Mouse (Mus musculus) lung, postnatal 0 days (tissue): Measurements from ENCODE around the gene Pak4. TPM values are rescaled to one million over a fixed set of nuclear protein-coding genes. Genes with fewer than 3 reads are reported as not detected.
"Not testable (repeated sequence)": the region's sequence is repeated elsewhere in the genome, so short reads cannot be mapped to it uniquely, and the experiment has no call there.

Experiments used
- ATAC-seq: fragments of 200-750 bp; cut with Nextera tagmentation; 2 replicates; pipeline ENCODE4 v1.8.0; 2017; ENCODE audit warnings: moderate library complexity
- DNase-seq: peaks from one replicate; pipeline ENCODE4 v3.0.0-alpha.2; 2016; ENCODE audit warnings: low spot score
- H3K27ac ChIP-seq: fragments of 300-500 bp; sonication (generic); 2 replicates; pipeline ENCODE4 v1.5.1; 2014; ENCODE audit warnings: antibody characterized with exemption, mild to moderate bottlenecking, low read length, mixed read lengths
- H3K27me3 ChIP-seq: fragments of 300-500 bp; sonication (generic); replicated peaks from 2 replicates; pipeline ENCODE4 v1.6.1; 2014; ENCODE audit warnings: low read length, mixed read lengths; ENCODE audit not compliant: insufficient read depth
- H3K36me3 ChIP-seq: fragments of 300-500 bp; sonication (generic); 2 replicates; pipeline ENCODE4 v1.6.1; 2014; ENCODE audit warnings: low read length, mixed read lengths; ENCODE audit not compliant: insufficient read depth
- H3K4me1 ChIP-seq: fragments of 300-500 bp; sonication (generic); 2 replicates; pipeline ENCODE4 v1.6.1; 2014; ENCODE audit warnings: antibody characterized with exemption, low read depth, low read length, mixed read lengths; ENCODE audit not compliant: insufficient read depth
- H3K4me2 ChIP-seq: fragments of 300-500 bp; sonication (generic); replicated peaks from 2 replicates; pipeline ENCODE4 v1.6.1; 2014; ENCODE audit warnings: low read depth, mild to moderate bottlenecking, low read length, moderate library complexity, mixed read lengths
- H3K4me3 ChIP-seq: fragments of 300-500 bp; sonication (generic); 2 replicates; pipeline ENCODE4 v1.5.1; 2014; ENCODE audit warnings: low read depth, low read length
- H3K9ac ChIP-seq: fragments of 300-500 bp; sonication (generic); replicated peaks from 2 replicates; pipeline ENCODE4 v1.6.1; 2014; ENCODE audit warnings: low read depth, mild to moderate bottlenecking
- H3K9me3 ChIP-seq: fragments of 300-500 bp; sonication (generic); 2 replicates; pipeline ENCODE4 v1.6.1; 2016; ENCODE audit warnings: low read length, mixed read lengths
- CTCF ChIP-seq: IDR thresholded peaks from 2 replicates; pipeline ENCODE4 v1.5.1; 2016; ENCODE audit warnings: antibody characterized with exemption, mild to moderate bottlenecking
- EP300 ChIP-seq: IDR thresholded peaks from 2 replicates; pipeline ENCODE4 v1.6.1; 2016; ENCODE audit warnings: antibody characterized with exemption, mild to moderate bottlenecking, control low read depth
- WGBS: fragments of 180-500 bp; shearing (Covaris S2); extraction: QIAGEN DNeasy Blood & Tissue Kit; methylation state at CpG from one replicate; pipeline ENCODE4 v1.1.7; 2014; 5-methylcytosine and 5-hydroxymethylcytosine counted together
- polyA plus RNA-seq: library from polyadenylated mRNA; unstranded; fragments of >200 nt; fragmentation: Nextera tagmentation; extraction: Ambion mirVana; gene quantifications from 2 replicates; pipeline ENCODE4 v1.2.1, GENCODE M21; 2015

Pak4 gene
- polyA plus RNA-seq, 1 experiment from 2014 or later, result 36.3 TPM

DNA sequence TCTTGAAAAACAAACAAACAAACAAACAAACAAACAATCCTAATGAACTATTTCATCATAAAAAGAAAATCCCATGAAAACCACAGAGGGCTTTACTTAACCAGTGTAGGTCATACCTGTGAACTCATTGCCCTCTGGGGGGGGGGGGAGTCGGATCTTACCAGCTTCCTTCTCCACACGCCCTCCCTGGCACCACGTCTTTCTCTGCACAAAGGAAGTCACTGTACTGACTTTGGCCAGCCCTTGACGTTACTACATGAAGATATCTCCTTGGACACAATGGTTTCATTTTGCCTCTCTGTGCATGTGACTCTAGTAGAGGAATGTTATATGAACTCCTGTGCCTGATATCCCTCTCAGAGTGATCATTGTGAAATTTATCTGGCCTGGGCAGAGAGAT, 36.1 kb upstream of the Pak4 start:
- no peak overlapping the region for H3K9ac ChIP-seq
- no peak overlapping the region for H3K27ac ChIP-seq
- DNase-seq (no peak), ATAC-seq (no peak)
- no peak overlapping the region for H3K4me2 ChIP-seq
- peaks cover 8% of the 10 kb centered on the region; the same call in 1 of the 2 replicates for H3K27me3 ChIP-seq
- H3K4me1 ChIP-seq, result no peaks in the 10 kb centered on the region
- no peaks in the 10 kb centered on the region for H3K36me3 ChIP-seq
- no peaks in the 10 kb centered on the region for H3K9me3 ChIP-seq
- WGBS, result 24% methylated on average over 4 of the region's 4 CpGs
- TF ChIP-seq CTCF (no peak), EP300 (no peak)
- H3K4me3 ChIP-seq, result no peak overlapping the region

DNA sequence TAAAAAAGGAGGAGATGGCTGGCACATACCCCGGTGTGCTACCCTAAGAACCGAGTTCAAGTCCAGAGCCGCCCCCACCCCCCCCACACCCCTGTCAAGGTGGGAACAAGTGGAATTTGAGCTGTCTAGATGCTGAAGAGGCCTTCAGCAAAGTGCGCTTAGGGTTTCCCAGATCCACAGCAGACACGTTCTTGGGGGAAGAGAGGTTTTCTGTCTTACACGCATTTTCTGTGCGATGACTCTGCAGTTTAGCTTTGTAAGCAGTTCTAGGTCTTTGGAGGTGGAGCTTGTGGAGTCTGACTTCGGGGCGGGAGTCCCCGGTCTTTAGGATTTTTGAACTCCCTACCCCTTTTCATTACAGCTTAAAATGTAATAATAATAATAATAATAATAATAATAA, 33.1 kb upstream of the Pak4 start, which contains the start of gene Acp7:
TSS of gene Acp7 (minus strand) at position 260 of the 400 bp plus-strand sequence.
- no peak for ATAC-seq
- no peak for TF ChIP-seq CTCF
- TF ChIP-seq EP300, result no peak
- DNase-seq, result no peak
- H3K4me2 ChIP-seq, result no peak within 1 kb of the TSS
- H3K36me3 ChIP-seq, result no peaks in the 10 kb centered on the region
- H3K27me3 ChIP-seq, result peaks cover 8% of the 10 kb centered on the region; the same call in 1 of the 2 replicates
- no peaks in the 10 kb centered on the region for H3K4me1 ChIP-seq
- 23% methylated on average over 10 of the region's 10 CpGs for WGBS
- no peaks in the 10 kb centered on the region for H3K9me3 ChIP-seq
- H3K27ac ChIP-seq, result no peak within 1 kb of the TSS
- H3K9ac ChIP-seq, result no peak within 1 kb of the TSS
- no peak within 1 kb of the TSS for H3K4me3 ChIP-seq

DNA sequence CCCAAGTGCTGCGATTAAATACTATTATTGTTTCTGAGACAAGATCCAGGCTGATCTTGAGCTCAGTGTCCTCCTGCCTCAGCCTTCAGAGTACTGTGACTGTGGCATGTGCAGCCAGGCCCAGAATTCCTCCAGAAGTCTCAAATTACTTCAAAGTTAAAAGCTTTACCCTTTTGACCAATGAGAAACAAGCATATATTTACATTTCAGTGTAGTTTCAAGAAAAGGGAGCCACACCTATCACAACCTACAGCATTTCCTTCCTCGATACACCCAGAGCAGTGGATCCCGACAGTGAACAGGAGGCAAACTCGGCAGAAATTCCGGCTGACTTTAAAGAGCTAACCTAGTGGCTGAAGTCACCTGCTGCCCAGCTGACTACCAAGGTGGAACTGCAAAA, 26.8 kb upstream of the Pak4 start:
- TF ChIP-seq CTCF (no peak), EP300 (no peak)

DNA sequence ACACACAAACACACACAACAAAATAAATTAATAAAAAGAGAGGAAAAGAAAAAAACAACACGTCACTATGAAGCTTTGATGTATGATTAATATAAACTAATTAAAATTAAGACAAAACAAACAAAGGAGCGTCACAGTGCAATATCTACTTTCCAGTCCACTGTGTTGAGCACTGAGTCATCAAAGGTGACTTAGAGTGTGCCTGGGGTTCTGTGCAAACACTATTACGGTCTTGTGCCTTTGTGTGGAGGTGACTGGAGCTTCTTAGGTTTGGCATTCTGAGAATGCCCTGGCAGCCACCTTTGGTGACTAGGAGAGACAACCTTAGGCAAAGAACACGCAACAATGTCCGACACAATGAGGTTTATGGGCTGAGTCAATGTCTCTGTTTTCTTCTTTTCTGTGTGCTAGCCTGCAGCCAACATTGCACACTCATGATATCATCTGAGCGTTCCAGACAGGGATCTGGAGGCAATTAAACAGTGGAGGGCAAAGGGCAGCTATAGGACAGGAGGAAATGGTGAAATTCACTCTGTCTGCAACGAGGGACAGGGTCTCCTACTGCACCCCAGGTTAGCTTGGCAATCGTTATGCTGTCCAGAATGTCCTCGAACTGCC, 21.2 kb upstream of the Pak4 start:
- 46% methylated on average over 9 of the region's 9 CpGs for WGBS

More for the DNA sequence above, 26.8 kb upstream of the Pak4 start:
- Histone ChIP-seq H3K9me3 (no peaks in the 10 kb centered on the region), H3K27me3 (no peaks in the 10 kb centered on the region; the same call in 1 of the 2 replicates), H3K9ac (no peak overlapping the region), H3K4me1 (no peaks in the 10 kb centered on the region), H3K36me3 (no peaks in the 10 kb centered on the region), H3K27ac (no peak overlapping the region), H3K4me3 (no peak overlapping the region), H3K4me2 (no peak overlapping the region)
- no peak for DNase-seq
- no peak for ATAC-seq
- 56% methylated on average over 5 of the region's 5 CpGs for WGBS

DNA sequence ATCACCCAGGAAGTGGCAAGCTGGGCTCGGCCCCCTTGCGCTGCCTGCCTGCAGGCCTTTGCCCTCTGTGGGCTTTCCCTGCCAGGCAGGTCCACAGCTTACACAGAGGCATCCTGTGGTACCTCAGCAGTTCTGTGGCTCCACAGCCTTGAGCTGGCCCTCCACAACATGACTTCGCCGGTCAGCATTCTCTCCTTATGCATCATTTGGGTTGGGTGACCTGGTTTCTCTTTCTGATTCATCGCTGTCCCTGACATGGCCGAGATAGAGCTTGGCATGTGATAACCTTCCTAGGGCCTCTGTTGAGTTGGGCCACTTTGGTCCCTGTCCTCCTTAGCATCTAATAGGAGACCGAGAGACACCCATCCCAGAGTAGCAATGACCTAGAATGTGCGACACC, 8.0 kb upstream of the Pak4 start:
- no peak overlapping the region for H3K27ac ChIP-seq
- no peaks in the 10 kb centered on the region for H3K27me3 ChIP-seq
- H3K4me2 ChIP-seq, result no peak overlapping the region
- H3K9ac ChIP-seq, result no peak overlapping the region
- no peak for ATAC-seq
- TF ChIP-seq EP300, result no peak
- TF ChIP-seq CTCF, result no peak
- DNase-seq, result no peak
- whole genome bisulfite sequencing, result 89% methylated on average over 8 of the region's 8 CpGs
- no peaks in the 10 kb centered on the region for H3K9me3 ChIP-seq
- no peaks in the 10 kb centered on the region for H3K36me3 ChIP-seq
- H3K4me3 ChIP-seq, result no peak overlapping the region
- no peaks in the 10 kb centered on the region for H3K4me1 ChIP-seq

More for the DNA sequence above, 21.2 kb upstream of the Pak4 start:
- H3K4me2 ChIP-seq, result no peak overlapping the region
- no peaks in the 10 kb centered on the region for H3K36me3 ChIP-seq
- H3K27me3 ChIP-seq, result no peaks in the 10 kb centered on the region
- no peaks in the 10 kb centered on the region for H3K4me1 ChIP-seq
- no peak overlapping the region for H3K9ac ChIP-seq
- no peak for TF ChIP-seq CTCF
- TF ChIP-seq EP300, result no peak
- H3K4me3 ChIP-seq, result no peak overlapping the region
- H3K9me3 ChIP-seq, result no peaks in the 10 kb centered on the region
- no peak overlapping the region for H3K27ac ChIP-seq
- DNase-seq, result no peak
- ATAC-seq, result no peak

DNA sequence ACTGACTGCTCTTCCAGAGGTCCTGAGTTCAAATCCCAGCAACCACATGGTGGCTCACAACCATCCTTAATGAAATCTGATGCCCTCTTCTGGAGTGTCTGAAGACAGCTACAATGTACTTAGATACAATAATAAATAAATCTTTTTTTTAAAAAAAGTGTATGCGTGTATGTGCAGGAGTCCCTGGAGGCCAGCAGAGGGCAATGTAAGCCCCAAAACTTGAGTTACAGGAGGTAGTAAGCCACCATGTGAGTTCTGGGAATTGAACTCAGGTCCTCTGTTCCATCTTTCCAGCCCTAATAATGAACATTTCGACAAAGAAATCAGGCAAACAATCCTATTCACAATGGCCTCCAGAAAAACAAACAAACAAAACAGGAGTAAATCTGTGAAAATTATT, 5.8 kb upstream of the Pak4 start:
- not testable (repeated sequence) for H3K4me2 ChIP-seq, ATAC-seq, DNase-seq, H3K36me3 ChIP-seq, H3K4me3 ChIP-seq, H3K9ac ChIP-seq, H3K9me3 ChIP-seq, H3K4me1 ChIP-seq, H3K27ac ChIP-seq, H3K27me3 ChIP-seq
- TF ChIP-seq CTCF, result peak; percentile 30; the same call in 1 of the 2 replicates
- WGBS, result 72% methylated on average over 2 of the region's 2 CpGs

DNA sequence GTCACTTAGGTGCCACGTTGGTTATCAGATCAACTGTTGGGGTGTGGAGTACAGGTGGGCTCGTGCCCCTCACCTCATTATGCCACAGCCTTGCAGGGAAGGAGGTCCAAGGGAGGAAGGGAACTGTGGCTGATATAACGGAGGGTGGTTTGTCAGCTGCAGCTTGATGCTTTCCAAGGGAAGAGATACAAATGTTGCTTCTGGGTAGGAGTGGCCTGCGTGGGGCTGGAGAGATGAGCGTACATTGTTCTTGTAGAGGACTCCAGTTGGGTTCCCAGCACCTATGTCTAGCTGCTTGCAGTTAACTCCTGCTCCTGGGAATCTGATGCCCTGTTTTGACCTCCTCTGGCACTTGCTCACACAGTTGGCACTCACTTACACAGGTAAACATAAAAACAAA, 5.2 kb upstream of the Pak4 start:
- H3K4me1 ChIP-seq, result no peaks in the 10 kb centered on the region
- 62% methylated on average over 5 of the region's 5 CpGs for WGBS
- no peak overlapping the region for H3K9ac ChIP-seq
- H3K9me3 ChIP-seq, result no peaks in the 10 kb centered on the region
- H3K27me3 ChIP-seq, result no peaks in the 10 kb centered on the region
- H3K36me3 ChIP-seq, result no peaks in the 10 kb centered on the region
- H3K4me3 ChIP-seq, result no peak overlapping the region
- TF ChIP-seq EP300, result no peak
- TF ChIP-seq CTCF, result no peak
- no peak overlapping the region for H3K27ac ChIP-seq
- ATAC-seq, result no peak
- no peak for DNase-seq
- no peak overlapping the region for H3K4me2 ChIP-seq
